Mouse (Mus musculus): ENCODE results near the gene Mroh8.

- TF ChIP-seq CTCF (IDR thresholded peaks at IDR 0.05; ENCODE audit: borderline replicate concordance, control insufficient read depth, extremely low read depth, insufficient read depth, low read length, poor library complexity) = no peak
- no peak for TF ChIP-seq POLR2A (IDR thresholded peaks at IDR 0.05; ENCODE audit: control insufficient read depth, extremely low read depth, insufficient read depth, low read length, poor library complexity)
Observed at GRCm38 (mm10) chr2:157202361-157202760, 77.0 kb downstream of the Mroh8 start.
